Mouse (Mus musculus) G1E (cell line): ENCODE measurements at regions not wholly inside any gene's neighbourhood (a gene's known extent, or its start where the extent isn't known, plus 50 kb on each side); places are given as distances from the start of the nearest gene placed in this dataset.

Source experiments
- ATAC-seq: 2 replicates; pipeline ENCODE4 v1.8.0; 2016; ENCODE audit warnings: mild to moderate bottlenecking; ENCODE audit not compliant: insufficient number of reproducible peaks, poor library complexity, low FRiP score, severe bottlenecking; ENCODE audit errors: extremely low read depth
- DNase-seq: peaks from one replicate; pipeline ENCODE4 v3.0.0; 2012; ENCODE audit warnings: low spot score
- H3K27me3 ChIP-seq: 2 replicates; pipeline ENCODE4 v1.6.1; 2012; ENCODE audit warnings: mild to moderate bottlenecking, low read length, inconsistent platforms; ENCODE audit not compliant: insufficient read depth
- H3K36me3 ChIP-seq: replicated peaks from 2 replicates; pipeline ENCODE3; 2012; ENCODE audit warnings: mild to moderate bottlenecking, inconsistent platforms
- H3K4me1 ChIP-seq: 2 replicates; pipeline ENCODE4 v1.6.1; 2012; ENCODE audit warnings: low read depth, low read length, inconsistent platforms, mixed read lengths; ENCODE audit not compliant: insufficient read depth
- H3K4me3 ChIP-seq: 2 replicates; pipeline ENCODE4 v1.5.1; 2012; ENCODE audit warnings: low read depth, mild to moderate bottlenecking, inconsistent platforms, low read length, moderate library complexity, mixed read lengths
- H3K9me3 ChIP-seq: replicated peaks from 2 replicates; pipeline ENCODE4 v1.6.1; 2012; ENCODE audit warnings: inconsistent platforms
- CTCF ChIP-seq: IDR thresholded peaks from 2 replicates; pipeline ENCODE4 v1.5.1; 2012; ENCODE audit warnings: low read depth, low read length, inconsistent platforms, mixed read lengths
- GATA1 ChIP-seq: IDR thresholded peaks from 2 replicates; pipeline ENCODE4 v1.6.1; 2012; ENCODE audit warnings: borderline replicate concordance, low read length, inconsistent platforms, mixed read lengths
- GATA2 ChIP-seq: IDR thresholded peaks from 2 replicates; pipeline ENCODE4 v1.6.1; 2012; ENCODE audit warnings: low read depth, low read length, inconsistent platforms, borderline replicate concordance
- POLR2AphosphoS5 ChIP-seq: IDR thresholded peaks from 2 replicates; pipeline ENCODE4 v1.6.1; 2012; ENCODE audit warnings: low read depth, low read length, inconsistent platforms; ENCODE audit not compliant: insufficient replicate concordance
- TAL1 ChIP-seq: conservative IDR thresholded peaks from 2 replicates; pipeline ENCODE4 v1.6.1; 2012; ENCODE audit warnings: low read depth, low read length, inconsistent platforms, mixed read lengths

DNA sequence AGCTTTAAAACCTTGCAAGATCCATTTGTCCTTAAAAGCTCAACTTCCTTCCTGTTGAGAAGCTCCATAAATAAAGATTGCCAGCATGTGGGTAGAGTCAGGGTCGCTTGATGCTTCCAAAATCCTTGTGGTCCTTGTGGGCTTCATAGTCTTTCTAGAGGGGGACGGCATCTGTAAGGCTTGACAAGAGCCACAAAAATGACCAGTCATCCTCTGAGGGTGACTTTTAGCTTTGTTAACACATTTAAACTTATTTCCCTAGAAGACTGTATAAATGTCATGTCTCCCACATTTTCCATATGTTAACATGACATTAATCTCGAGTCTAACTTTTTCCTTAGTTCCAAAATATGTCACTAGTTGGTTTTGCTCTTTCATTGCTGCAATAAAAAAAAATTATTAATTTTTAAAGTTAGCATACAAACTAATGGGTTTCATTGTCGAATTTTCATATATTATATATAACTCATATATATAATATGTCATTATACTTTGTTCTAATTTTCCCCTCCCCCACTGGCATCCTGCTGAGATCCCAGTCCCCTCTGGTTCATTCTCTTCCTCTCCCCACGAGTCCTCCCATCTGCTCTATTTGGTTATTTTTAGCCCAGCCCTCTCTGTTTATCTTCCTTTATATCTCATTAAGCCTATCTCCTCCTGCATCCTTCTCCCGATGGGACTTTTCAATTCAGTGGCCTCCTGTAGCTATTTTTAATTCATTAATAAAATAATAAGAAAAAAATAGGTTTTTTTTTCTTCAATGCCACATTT is 199.3 kb upstream of the Cited2 start:
- no peaks in the 10 kb centered on the region for H3K27me3 ChIP-seq
- H3K9me3 ChIP-seq: no peaks in the 10 kb centered on the region
- H3K36me3 ChIP-seq: no peaks in the 10 kb centered on the region
- ATAC-seq: no peak
- no peak overlapping the region for H3K4me3 ChIP-seq
- no peak for DNase-seq
- TF ChIP-seq GATA2 (no peak), CTCF (no peak), POLR2AphosphoS5 (no peak), GATA1 (no peak), TAL1 (no peak)
- peaks cover 23% of the 10 kb centered on the region for H3K4me1 ChIP-seq

DNA sequence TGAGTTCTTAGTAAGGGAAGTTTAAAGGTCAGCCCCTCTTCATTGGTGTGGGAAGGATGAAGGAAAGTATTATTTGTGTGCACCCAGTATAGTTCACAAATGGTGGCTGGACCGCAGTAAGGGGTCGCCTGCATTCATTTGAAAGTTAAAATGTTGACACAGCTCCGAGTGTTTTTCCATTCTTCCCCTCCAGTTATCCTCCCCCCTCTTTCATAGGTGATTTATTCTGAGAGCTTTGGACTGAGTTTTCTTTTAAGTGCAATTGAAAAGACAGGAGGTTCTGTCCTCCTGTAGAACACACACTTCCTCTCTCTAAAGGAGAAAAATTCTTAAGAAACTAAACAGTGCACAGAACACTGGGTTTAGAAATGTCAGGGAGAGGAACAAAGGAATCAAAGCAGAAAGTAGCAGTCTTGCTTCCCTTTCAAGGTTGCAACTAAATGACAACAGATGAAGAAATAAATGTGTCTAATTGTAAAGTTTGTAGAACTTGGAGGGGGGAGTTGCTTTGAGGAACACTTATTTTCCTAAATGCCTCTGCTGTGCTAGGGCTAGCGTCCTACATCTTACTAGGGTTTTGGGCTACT is 195.8 kb upstream of the Cited2 start:
- DNase-seq: no peak
- 0 out of 2 replicates have a peak, but pooled peaks cover 2% of the 10 kb centered on the region for H3K27me3 ChIP-seq
- peaks cover 16% of the 10 kb centered on the region for H3K4me1 ChIP-seq
- no peaks in the 10 kb centered on the region for H3K9me3 ChIP-seq
- TF ChIP-seq GATA2 (no peak), POLR2AphosphoS5 (no peak), TAL1 (no peak), CTCF (no peak), GATA1 (no peak)
- no peak for ATAC-seq
- H3K36me3 ChIP-seq: no peaks in the 10 kb centered on the region
- H3K4me3 ChIP-seq: no peak overlapping the region

DNA sequence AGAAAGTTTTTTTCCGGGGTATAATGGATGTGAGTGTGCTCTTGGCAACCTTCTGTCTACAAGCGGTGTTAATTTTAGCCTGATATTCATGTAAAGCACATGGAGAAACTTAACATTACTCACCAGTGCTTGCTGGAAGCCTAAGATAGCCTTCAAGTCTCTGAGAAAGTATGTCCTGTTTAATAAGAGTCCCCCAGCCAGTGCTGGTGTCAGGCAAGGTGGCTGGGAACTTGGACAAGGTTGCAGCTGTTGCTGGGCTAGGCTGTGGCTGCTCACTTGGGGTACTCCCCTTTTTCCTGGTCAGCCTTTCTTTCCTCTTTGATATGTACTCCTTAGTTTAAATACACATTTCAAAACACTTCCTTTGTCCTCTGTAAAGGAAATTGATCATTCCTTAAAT is 194.9 kb upstream of the Cited2 start:
- Histone ChIP-seq H3K4me3 (no peak overlapping the region), H3K9me3 (no peaks in the 10 kb centered on the region), H3K27me3 (0 out of 2 replicates have a peak, but pooled peaks cover 2% of the 10 kb centered on the region), H3K4me1 (peaks cover 10% of the 10 kb centered on the region), H3K36me3 (no peaks in the 10 kb centered on the region)
- no peak for DNase-seq
- no peak for ATAC-seq
- no peak for TF ChIP-seq GATA2
- TF ChIP-seq CTCF: no peak
- TF ChIP-seq TAL1: no peak
- no peak for TF ChIP-seq GATA1
- no peak for TF ChIP-seq POLR2AphosphoS5

DNA sequence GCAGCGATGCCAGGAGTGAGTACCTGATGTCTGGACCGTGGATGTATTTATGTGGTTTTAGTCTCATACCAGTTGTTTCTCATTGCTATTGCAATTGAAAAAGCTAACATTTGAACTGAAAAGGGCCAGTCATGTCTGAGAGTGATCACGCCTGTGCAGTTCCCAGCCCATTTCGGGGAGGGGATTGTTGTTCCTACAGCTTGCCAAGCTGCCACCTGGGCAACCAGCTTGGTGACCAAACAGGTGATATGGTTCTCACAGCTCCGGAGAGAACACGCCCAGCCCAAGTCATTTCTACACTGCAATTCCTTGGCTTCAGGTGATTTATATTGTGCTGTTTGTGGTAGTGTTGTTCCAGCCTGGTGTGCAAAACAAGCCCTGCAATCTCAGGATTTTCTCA is 194.2 kb upstream of the Cited2 start:
- 0 out of 2 replicates have a peak, but pooled peaks cover 2% of the 10 kb centered on the region for H3K27me3 ChIP-seq
- H3K4me1 ChIP-seq: peaks cover 4% of the 10 kb centered on the region
- no peak for TF ChIP-seq TAL1
- no peak for TF ChIP-seq POLR2AphosphoS5
- no peak for TF ChIP-seq GATA1
- TF ChIP-seq GATA2: no peak
- TF ChIP-seq CTCF: no peak
- no peaks in the 10 kb centered on the region for H3K9me3 ChIP-seq
- no peak for ATAC-seq
- H3K36me3 ChIP-seq: no peaks in the 10 kb centered on the region
- no peak overlapping the region for H3K4me3 ChIP-seq
- DNase-seq: no peak

DNA sequence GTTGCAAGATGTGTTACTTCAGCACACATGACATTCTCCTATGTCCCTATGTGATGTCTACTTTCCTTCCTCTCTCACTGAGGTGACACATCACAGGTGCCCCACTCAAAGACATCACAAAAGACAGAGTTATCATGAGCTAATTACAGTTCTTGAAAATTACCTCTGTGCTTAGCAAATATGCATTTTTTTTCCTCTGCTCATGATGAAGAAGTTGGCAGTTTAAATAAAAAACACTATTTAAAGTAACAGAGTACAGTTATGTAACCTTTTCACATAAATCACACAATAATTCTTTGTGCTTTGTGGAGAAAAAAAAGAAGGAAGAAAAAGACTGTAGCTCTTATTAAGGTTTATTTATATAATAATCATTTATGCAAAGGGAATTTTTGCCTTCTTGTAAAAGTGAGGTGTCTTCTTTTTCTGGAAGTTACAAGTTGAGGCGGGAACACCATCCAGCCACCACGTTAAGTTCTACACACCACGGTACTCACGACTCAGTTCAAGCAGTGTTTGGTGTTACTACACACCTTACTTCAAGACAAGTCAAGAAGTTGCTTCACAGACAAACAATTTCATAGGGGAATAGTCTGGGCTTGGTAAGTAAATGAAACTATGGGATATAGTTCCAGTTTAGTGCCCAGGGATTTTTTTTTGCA is 193.0 kb upstream of the Cited2 start:
- Histone ChIP-seq H3K27me3 (0 out of 2 replicates have a peak, but pooled peaks cover 2% of the 10 kb centered on the region), H3K36me3 (no peaks in the 10 kb centered on the region), H3K4me3 (no peak overlapping the region), H3K9me3 (no peaks in the 10 kb centered on the region), H3K4me1 (peaks cover 4% of the 10 kb centered on the region)
- no peak for TF ChIP-seq GATA2
- TF ChIP-seq CTCF: no peak
- TF ChIP-seq POLR2AphosphoS5: no peak
- no peak for TF ChIP-seq TAL1
- TF ChIP-seq GATA1: no peak
- DNase-seq (no peak), ATAC-seq (no peak)

DNA sequence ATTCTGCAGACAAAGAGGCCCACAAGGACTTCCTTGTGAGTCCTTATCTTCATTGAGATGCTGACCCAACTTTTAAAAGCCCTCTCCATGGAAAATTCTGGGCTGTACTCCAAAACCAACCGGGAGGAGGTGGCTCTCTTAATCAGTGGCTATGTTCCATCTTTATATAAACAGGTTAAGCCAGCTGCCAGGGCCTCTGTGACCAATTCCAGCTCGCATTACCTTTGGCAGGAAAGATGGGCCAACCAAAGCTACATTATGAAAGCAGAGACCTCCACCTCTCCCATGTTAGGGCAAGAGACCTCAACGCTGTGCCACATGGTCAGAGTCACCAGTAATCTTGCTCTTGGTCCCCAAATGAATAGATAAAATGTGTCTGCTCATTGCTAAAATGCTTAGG is 192.0 kb upstream of the Cited2 start:
- 0 out of 2 replicates have a peak, but pooled peaks cover 2% of the 10 kb centered on the region for H3K27me3 ChIP-seq
- ATAC-seq (no peak), DNase-seq (no peak)
- peaks cover 4% of the 10 kb centered on the region for H3K4me1 ChIP-seq
- H3K4me3 ChIP-seq: no peak overlapping the region
- TF ChIP-seq TAL1: no peak
- TF ChIP-seq POLR2AphosphoS5: no peak
- TF ChIP-seq CTCF: no peak
- no peak for TF ChIP-seq GATA1
- no peak for TF ChIP-seq GATA2
- no peaks in the 10 kb centered on the region for H3K36me3 ChIP-seq
- no peaks in the 10 kb centered on the region for H3K9me3 ChIP-seq
